Mouse (Mus musculus): ENCODE measurements at regions not wholly inside any gene's neighbourhood (a gene's known extent, or its start where the extent isn't known, plus 50 kb on each side); places are given as distances from the start of the nearest gene placed in this dataset.
A peak's percentile ranks its signal among the peaks of the same experiment; 100 is the strongest.

GRCm38 (mm10) chr12:31185933-31186845 is 54.4 kb upstream of the Gm6993 start:
- Histone ChIP-seq H3K9ac (no peak overlapping the region), H3K4me3 (ENCODE audit: low read depth, low read length) (no peak overlapping the region), H3K4me1 (ENCODE audit: insufficient read depth) (peaks cover 36% of the 10 kb centered on the region), H3K4me2 (no peak overlapping the region), H3K27me3 (ENCODE audit: insufficient read depth, low read length) (no peaks in the 10 kb centered on the region), H3K27ac (ENCODE audit: low read depth) (peak overlapping the region; percentile 78; the same call in 1 of the 2 replicates), H3K36me3 (ENCODE audit: insufficient read depth) (no peaks in the 10 kb centered on the region), H3K9me3 (ENCODE audit: low read depth, low read length) (no peaks in the 10 kb centered on the region)
- ATAC-seq (ENCODE audit: insufficient read depth) (no peak), DNase-seq (peak; percentile 21)
- no peak for TF ChIP-seq CTCF (IDR thresholded peaks at IDR 0.05; ENCODE audit: low read depth)
- WGBS, result 66% methylated on average over 8 of the region's 8 CpGs

GRCm38 (mm10) chr12:31188011-31188576 is 52.5 kb upstream of the Gm6993 start:
- no peak overlapping the region for H3K9ac ChIP-seq
- H3K36me3 ChIP-seq (ENCODE audit: insufficient read depth), result no peaks in the 10 kb centered on the region
- H3K4me1 ChIP-seq (ENCODE audit: insufficient read depth), result peaks cover 44% of the 10 kb centered on the region
- H3K9me3 ChIP-seq (ENCODE audit: low read depth, low read length), result no peaks in the 10 kb centered on the region
- no peak overlapping the region for H3K4me3 ChIP-seq (ENCODE audit: low read depth, low read length)
- no peak overlapping the region for H3K4me2 ChIP-seq
- TF ChIP-seq CTCF (IDR thresholded peaks at IDR 0.05; ENCODE audit: low read depth), result no peak
- DNase-seq (no peak), ATAC-seq (ENCODE audit: insufficient read depth) (no peak)
- 68% methylated on average over 2 of the region's 2 CpGs for WGBS
- H3K27me3 ChIP-seq (ENCODE audit: insufficient read depth, low read length), result no peaks in the 10 kb centered on the region
- no peak overlapping the region for H3K27ac ChIP-seq (ENCODE audit: low read depth)

- no peak for TF ChIP-seq CTCF (IDR thresholded peaks at IDR 0.05; ENCODE audit: low read depth)
- ATAC-seq (ENCODE audit: insufficient read depth) (no peak), DNase-seq (no peak)
- H3K9me3 ChIP-seq (ENCODE audit: low read depth, low read length), result no peaks in the 10 kb centered on the region
- H3K27me3 ChIP-seq (ENCODE audit: insufficient read depth, low read length), result no peaks in the 10 kb centered on the region
- H3K36me3 ChIP-seq (ENCODE audit: insufficient read depth), result no peaks in the 10 kb centered on the region
- no peak overlapping the region for H3K4me3 ChIP-seq (ENCODE audit: low read depth, low read length)
- H3K4me2 ChIP-seq, result no peak overlapping the region
- H3K9ac ChIP-seq, result no peak overlapping the region
- WGBS, result 86% methylated on average over 4 of the region's 4 CpGs
- peaks cover 29% of the 10 kb centered on the region for H3K4me1 ChIP-seq (ENCODE audit: insufficient read depth)
- no peak overlapping the region for H3K27ac ChIP-seq (ENCODE audit: low read depth)
These were observed 50.3 kb upstream of the Gm6993 start for GRCm38 (mm10) chr12:31190265-31190664.
